Comparison of ENCODE assay signal across 13 mouse cellular contexts in the genomic region with DNA sequence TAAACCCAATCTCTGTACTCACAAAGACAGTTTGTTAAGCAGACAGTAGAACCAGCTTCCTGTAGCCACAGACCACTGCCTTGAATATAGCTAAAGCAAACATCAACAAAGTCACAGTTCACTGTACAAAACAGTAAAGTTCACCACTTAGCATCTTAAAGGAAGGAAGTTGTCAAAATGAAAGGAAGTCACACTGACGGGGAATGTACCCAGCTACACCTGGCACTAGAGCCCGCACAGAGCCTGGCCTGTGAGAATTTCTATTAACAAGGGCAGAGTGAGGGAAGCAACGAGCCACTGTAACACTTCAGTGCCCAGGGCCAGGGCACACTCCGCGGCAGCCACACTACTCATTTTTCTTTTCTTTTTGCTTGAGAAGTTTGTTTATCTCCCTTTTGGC. TPM values are rescaled to one million over a fixed set of nuclear protein-coding genes. Genes with fewer than 3 reads are reported as not detected.
A peak's percentile ranks its signal among the peaks of the same experiment; 100 is the strongest.
DNase-seq lines count a peak whose midpoint lies in the region; ATAC-seq lines count a peak whose summit lies in the region.
"Had no signal": no experiment of that assay in that cellular context is flagged by ENCODE, and none has a peak within 500 bp of the region (broad histone marks: within the 10 kb centered on the region; RNA-seq: fewer than 3 reads in every experiment).

No protein-coding gene starts in this region.

- peaks cover 3% of the 10 kb centered on the region for H3K4me1 ChIP-seq in heart, embryonic 13.5 days
- H3K4me1 ChIP-seq in liver, embryonic 15.5 days (replicated peaks) = peaks cover 45% of the 10 kb centered on the region
- peaks cover 4% of the 10 kb centered on the region; the same call in 1 of the 2 replicates for H3K4me1 ChIP-seq in stomach, embryonic 16.5 days (ENCODE audit: control insufficient read depth, insufficient read depth, low read length)
- H3K4me1 ChIP-seq in forebrain, embryonic 11.5 days (replicated peaks; ENCODE audit: control insufficient read depth, insufficient read depth, low read length) = no peaks in the 10 kb centered on the region
- 0 out of 2 replicates have a peak, but pooled peaks cover 2% of the 10 kb centered on the region for H3K4me1 ChIP-seq in intestine, embryonic 15.5 days (replicated peaks)

- 81% methylated on average over 5 of the region's 5 CpGs for WGBS in heart, embryonic 13.5 days
- 77% methylated on average over 5 of the region's 5 CpGs for WGBS in liver, embryonic 15.5 days (ENCODE audit: insufficient replicate concordance)
- 77% methylated on average over 5 of the region's 5 CpGs for WGBS in stomach, embryonic 16.5 days
- WGBS in forebrain, embryonic 11.5 days = 87% methylated on average over 5 of the region's 5 CpGs
- WGBS in intestine, embryonic 15.5 days = 79% methylated on average over 5 of the region's 5 CpGs

- no peaks in the 10 kb centered on the region for H3K27me3 ChIP-seq in heart, embryonic 13.5 days (replicated peaks)
- H3K27me3 ChIP-seq in liver, embryonic 15.5 days = no peaks in the 10 kb centered on the region
- no peaks in the 10 kb centered on the region for H3K27me3 ChIP-seq in stomach, embryonic 16.5 days (ENCODE audit: control insufficient read depth, insufficient read depth, low read length)
- H3K27me3 ChIP-seq in forebrain, embryonic 11.5 days (ENCODE audit: control insufficient read depth, insufficient read depth, low read length) = no peaks in the 10 kb centered on the region
- no peaks in the 10 kb centered on the region for H3K27me3 ChIP-seq in intestine, embryonic 15.5 days (replicated peaks)
- H3K27me3 ChIP-seq: hindbrain, embryonic 15.5 days had no signal

- no peaks in the 10 kb centered on the region for H3K9me3 ChIP-seq in heart, embryonic 13.5 days
- no peaks in the 10 kb centered on the region for H3K9me3 ChIP-seq in liver, embryonic 15.5 days (replicated peaks)
- H3K9me3 ChIP-seq in stomach, embryonic 16.5 days (replicated peaks; ENCODE audit: control insufficient read depth, low read length) = no peaks in the 10 kb centered on the region
- no peaks in the 10 kb centered on the region for H3K9me3 ChIP-seq in forebrain, embryonic 11.5 days (ENCODE audit: control insufficient read depth, low read length)
- no peaks in the 10 kb centered on the region for H3K9me3 ChIP-seq in intestine, embryonic 15.5 days
- H3K9me3 ChIP-seq: hindbrain, embryonic 15.5 days had no signal

- no peak overlapping the region for H3K9ac ChIP-seq in heart, embryonic 13.5 days
- H3K9ac ChIP-seq in liver, embryonic 15.5 days = no peak overlapping the region
- no peak overlapping the region for H3K9ac ChIP-seq in stomach, embryonic 16.5 days (ENCODE audit: low read length)
- no peak overlapping the region for H3K9ac ChIP-seq in forebrain, embryonic 11.5 days (ENCODE audit: low read length)
- no peak overlapping the region for H3K9ac ChIP-seq in intestine, embryonic 15.5 days
- H3K9ac ChIP-seq: hindbrain, embryonic 15.5 days; liver, embryonic 14.5 days had no signal

- H3K36me3 ChIP-seq in heart, embryonic 13.5 days = peaks cover 69% of the 10 kb centered on the region
- peaks cover 71% of the 10 kb centered on the region for H3K36me3 ChIP-seq in liver, embryonic 15.5 days (replicated peaks)
- peaks cover 23% of the 10 kb centered on the region; the same call in 1 of the 2 replicates for H3K36me3 ChIP-seq in stomach, embryonic 16.5 days (ENCODE audit: control insufficient read depth, insufficient read depth, low read length)
- peaks cover 25% of the 10 kb centered on the region; the same call in 1 of the 2 replicates for H3K36me3 ChIP-seq in forebrain, embryonic 11.5 days (ENCODE audit: control insufficient read depth, insufficient read depth, low read length)
- H3K36me3 ChIP-seq in intestine, embryonic 15.5 days = peaks cover 26% of the 10 kb centered on the region

- 0 out of 2 replicates have a peak overlapping the region, but pooled peaks have one; percentile 39 for H3K27ac ChIP-seq in heart, embryonic 13.5 days (replicated peaks)
- peak overlapping the region; percentile 31 for H3K27ac ChIP-seq in liver, embryonic 15.5 days (replicated peaks)
- H3K27ac ChIP-seq in stomach, embryonic 16.5 days (ENCODE audit: low read length) = 0 out of 2 replicates have a peak overlapping the region, but pooled peaks have one; percentile 7
- H3K27ac ChIP-seq in forebrain, embryonic 11.5 days (ENCODE audit: low read depth, low read length) = no peak overlapping the region
- no peak overlapping the region for H3K27ac ChIP-seq in intestine, embryonic 15.5 days
- H3K27ac ChIP-seq: hindbrain, embryonic 15.5 days; liver, embryonic 14.5 days had no signal

- DNase-seq in heart, postnatal 36 days = no peak
- peak; percentile 71 for DNase-seq in T-cell, adult 2 months (ENCODE audit: low spot score)
- DNase-seq in forebrain, embryonic 11.5 days (ENCODE audit: low spot score) = no peak
- DNase-seq: cerebellum, adult 9-11 months; gastrocnemius, postnatal 14 days; right cerebral cortex, postnatal 25 days had no signal

- intact Hi-C loops in heart, postnatal 36 days (cut with DNase I) = loop anchor here (5.0 to 10.0 kb wide), 4 partner anchors 122 to 1785 kb away; a partner anchor contains a TSS

- no peak overlapping the region for H3K4me2 ChIP-seq in heart, embryonic 13.5 days
- no peak overlapping the region for H3K4me2 ChIP-seq in liver, embryonic 15.5 days
- no peak overlapping the region for H3K4me2 ChIP-seq in stomach, embryonic 16.5 days (ENCODE audit: low read depth, low read length)
- H3K4me2 ChIP-seq in forebrain, embryonic 11.5 days (ENCODE audit: low read depth, low read length, severe bottlenecking) = no peak overlapping the region
- H3K4me2 ChIP-seq in intestine, embryonic 15.5 days (replicated peaks) = no peak overlapping the region
- H3K4me2 ChIP-seq: hindbrain, embryonic 15.5 days had no signal

- no peak for ATAC-seq in heart, embryonic 13.5 days (ENCODE audit: extremely low read depth, insufficient number of reproducible peaks, low FRiP score, low TSS enrichment)
- ATAC-seq in liver, embryonic 15.5 days (ENCODE audit: insufficient read depth) = no peak
- ATAC-seq in stomach, embryonic 16.5 days (ENCODE audit: insufficient read depth, low FRiP score) = no peak
- no peak for ATAC-seq in forebrain, embryonic 11.5 days (replicated peaks; ENCODE audit: low FRiP score)
- ATAC-seq in granulocyte monocyte progenitor cell, adult 5-6 weeks (replicated peaks; ENCODE audit: poor library complexity, severe bottlenecking) = no peak
- ATAC-seq in intestine, embryonic 15.5 days = no peak

- no peak overlapping the region for H3K4me3 ChIP-seq in heart, embryonic 13.5 days
- H3K4me3 ChIP-seq in liver, embryonic 15.5 days (replicated peaks) = no peak overlapping the region
- H3K4me3 ChIP-seq in stomach, embryonic 16.5 days (replicated peaks; ENCODE audit: low read length) = no peak overlapping the region
- H3K4me3 ChIP-seq in forebrain, embryonic 11.5 days (ENCODE audit: low read depth, low read length) = no peak overlapping the region
- H3K4me3 ChIP-seq in intestine, embryonic 15.5 days (replicated peaks) = no peak overlapping the region
- H3K4me3 ChIP-seq: hindbrain, embryonic 15.5 days had no signal

RNA-seq across cellular contexts. Expression of a gene that starts 4.0 kb away (rescaled TPM):
- polyA plus RNA-seq in heart, embryonic 13.5 days (2015; fragmentation: Nextera tagmentation; extraction: Ambion mirVana) = 480 and 508 TPM in 2 replicates
- total RNA-seq in heart, postnatal 36 days (2021) = 100 to 1,000 TPM; 519 to 578 TPM
- 326 and 394 TPM in 2 replicates for polyA plus RNA-seq in liver, embryonic 15.5 days (2015; fragmentation: Nextera tagmentation; extraction: Ambion mirVana)
- polyA plus RNA-seq in stomach, embryonic 16.5 days (2015; fragmentation: Nextera tagmentation; extraction: Ambion mirVana) = 598 and 707 TPM in 2 replicates
- 574 and 627 TPM in 2 replicates for polyA plus RNA-seq in forebrain, embryonic 11.5 days (2014; fragmentation: Nextera tagmentation; extraction: Ambion mirVana)
- total RNA-seq in granulocyte monocyte progenitor cell, adult 5-6 weeks (2014; fragmentation: Nextera tagmentation) = 3,328 and 3,545 TPM in 2 replicates
- 1,146 and 1,501 TPM in 2 replicates for total RNA-seq in granulocyte monocyte progenitor cell, adult 5-6 weeks (2017)
- 746 and 766 TPM in 2 replicates for polyA plus RNA-seq in intestine, embryonic 15.5 days (2015; fragmentation: Nextera tagmentation; extraction: Ambion mirVana)

RNA-seq across cellular contexts. Expression of a gene that starts 9.5 kb away (rescaled TPM):
- polyA plus RNA-seq in heart, embryonic 13.5 days (2015; fragmentation: Nextera tagmentation; extraction: Ambion mirVana) = 319 and 368 TPM in 2 replicates
- total RNA-seq in heart, postnatal 36 days (2021) = 10 to 100 TPM; 25.2 to 32.7 TPM
- polyA plus RNA-seq in liver, embryonic 15.5 days (2015; fragmentation: Nextera tagmentation; extraction: Ambion mirVana) = 250 and 334 TPM in 2 replicates
- polyA plus RNA-seq in stomach, embryonic 16.5 days (2015; fragmentation: Nextera tagmentation; extraction: Ambion mirVana) = 340 and 363 TPM in 2 replicates
- 463 and 475 TPM in 2 replicates for polyA plus RNA-seq in forebrain, embryonic 11.5 days (2014; fragmentation: Nextera tagmentation; extraction: Ambion mirVana)
- total RNA-seq in granulocyte monocyte progenitor cell, adult 5-6 weeks (2014; fragmentation: Nextera tagmentation) = 105 and 124 TPM in 2 replicates
- 185 and 248 TPM in 2 replicates for total RNA-seq in granulocyte monocyte progenitor cell, adult 5-6 weeks (2017)
- polyA plus RNA-seq in intestine, embryonic 15.5 days (2015; fragmentation: Nextera tagmentation; extraction: Ambion mirVana) = 477 and 625 TPM in 2 replicates

Comparison
In these comparisons a context has a peak if more than half of its experiments do, and no peak if none do; other contexts are left out.
1. H3K27ac ChIP-seq: peak in heart, embryonic 13.5 days (single experiment), liver, embryonic 15.5 days (single experiment) and stomach, embryonic 16.5 days (single experiment); none in forebrain, embryonic 11.5 days (single experiment) and intestine, embryonic 15.5 days (single experiment).